Mouse (Mus musculus): ENCODE data around the gene Pigt. TPM values are rescaled to one million over a fixed set of nuclear protein-coding genes. Genes with fewer than 3 reads are reported as not detected.
A peak's percentile ranks its signal among the peaks of the same experiment; 100 is the strongest.

Pigt gene
- polyA plus RNA-seq, 1 experiment from 2014 or later = 66.8 TPM

- Histone ChIP-seq H3K4me2 (ENCODE audit: low read length) (no peak overlapping the region), H3K27ac (ENCODE audit: low read depth, low read length) (no peak overlapping the region), H3K9ac (ENCODE audit: low read length) (no peak overlapping the region), H3K27me3 (replicated peaks; ENCODE audit: control insufficient read depth, insufficient read depth, low read length) (no peaks in the 10 kb centered on the region), H3K4me1 (ENCODE audit: control insufficient read depth, insufficient read depth, low read length) (no peaks in the 10 kb centered on the region), H3K9me3 (replicated peaks; ENCODE audit: control insufficient read depth, low read length) (no peaks in the 10 kb centered on the region), H3K36me3 (ENCODE audit: control insufficient read depth, insufficient read depth, low read length) (peaks cover 50% of the 10 kb centered on the region), H3K4me3 (ENCODE audit: low read depth, low read length) (no peak overlapping the region)
- ATAC-seq = no peak
- peak; percentile 50 for DNase-seq (ENCODE audit: low spot score)
- 29% methylated on average over 10 of the region's 10 CpGs for WGBS
Measured at GRCm38 (mm10) chr2:164470254-164470653, 27.1 kb upstream of the Pigt start.

- Histone ChIP-seq H3K4me1 (ENCODE audit: control insufficient read depth, insufficient read depth, low read length) (no peaks in the 10 kb centered on the region), H3K4me2 (ENCODE audit: low read length) (no peak within 1 kb of the TSS), H3K27ac (ENCODE audit: low read depth, low read length) (no peak within 1 kb of the TSS), H3K4me3 (ENCODE audit: low read depth, low read length) (no peak within 1 kb of the TSS), H3K9ac (ENCODE audit: low read length) (no peak within 1 kb of the TSS), H3K9me3 (replicated peaks; ENCODE audit: control insufficient read depth, low read length) (no peaks in the 10 kb centered on the region), H3K36me3 (ENCODE audit: control insufficient read depth, insufficient read depth, low read length) (peaks cover 33% of the 10 kb centered on the region; the same call in 1 of the 2 replicates), H3K27me3 (replicated peaks; ENCODE audit: control insufficient read depth, insufficient read depth, low read length) (no peaks in the 10 kb centered on the region)
- DNase-seq (ENCODE audit: low spot score) (no peak), ATAC-seq (no peak)
- 88% methylated on average over 6 of the region's 6 CpGs for WGBS
Measured at GRCm38 (mm10) chr2:164473624-164474023, 23.7 kb upstream of the Pigt start, which contains the start of gene Trp53tg5. Gene Trp53tg5 (minus strand): TSS chr2:164473724.

DNA sequence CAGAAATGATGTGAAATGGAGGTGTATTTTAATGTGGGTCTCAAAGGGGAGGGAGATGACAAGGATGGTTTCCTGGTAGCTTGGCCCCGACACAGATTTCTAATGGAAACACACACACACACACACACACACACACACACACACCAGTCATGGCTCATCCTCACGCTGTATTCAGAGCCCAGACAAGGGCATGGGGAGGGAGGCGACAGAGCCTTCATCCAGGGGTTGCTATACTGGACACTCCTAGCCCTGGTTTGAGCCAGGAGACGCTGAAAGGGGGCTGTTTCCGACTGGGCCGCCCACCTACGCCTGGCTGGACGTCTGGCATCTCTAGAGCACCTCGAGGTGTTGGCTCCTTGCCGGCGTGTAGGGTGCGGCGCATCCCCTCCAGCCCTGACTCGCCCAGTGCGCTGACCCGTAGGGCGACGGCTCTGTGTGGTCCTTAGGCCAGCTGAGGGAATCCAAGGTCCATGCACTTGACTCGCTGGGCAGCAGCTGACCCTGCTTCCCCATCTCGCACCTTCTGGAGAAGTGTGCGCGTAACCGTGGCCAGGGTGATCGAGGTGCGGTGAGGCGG, 11.6 kb upstream of the Pigt start, which contains the start of gene Dbndd2:
Gene Dbndd2, plus strand, starts transcription at position 426 of the 577 bp plus-strand sequence.
- peak; percentile 4 for DNase-seq (ENCODE audit: low spot score)

GRCm38 (mm10) chr2:164486258-164487114, 10.8 kb upstream of the Pigt start:
- ATAC-seq (peak; percentile 63), DNase-seq (ENCODE audit: low spot score) (peak; percentile 52)
- Histone ChIP-seq H3K27me3 (replicated peaks; ENCODE audit: control insufficient read depth, insufficient read depth, low read length) (peaks cover 26% of the 10 kb centered on the region), H3K9ac (ENCODE audit: low read length) (peak overlapping the region; percentile 71), H3K27ac (ENCODE audit: low read depth, low read length) (no peak overlapping the region), H3K9me3 (replicated peaks; ENCODE audit: control insufficient read depth, low read length) (no peaks in the 10 kb centered on the region), H3K4me1 (ENCODE audit: control insufficient read depth, insufficient read depth, low read length) (peaks cover 8% of the 10 kb centered on the region), H3K4me3 (ENCODE audit: low read depth, low read length) (peak overlapping the region; percentile 65), H3K4me2 (ENCODE audit: low read length) (peak overlapping the region; percentile 99), H3K36me3 (ENCODE audit: control insufficient read depth, insufficient read depth, low read length) (peaks cover 8% of the 10 kb centered on the region)
- WGBS = under 1% methylated on average over 62 of the region's 90 CpGs

More for the DNA sequence above, 11.6 kb upstream of the Pigt start, which contains the start of gene Dbndd2:
- Histone ChIP-seq H3K27ac (ENCODE audit: low read depth, low read length) (no peak within 1 kb of the TSS), H3K9me3 (replicated peaks; ENCODE audit: control insufficient read depth, low read length) (no peaks in the 10 kb centered on the region), H3K4me2 (ENCODE audit: low read length) (peak within 1 kb of the TSS; percentile 99), H3K4me3 (ENCODE audit: low read depth, low read length) (peak within 1 kb of the TSS; percentile 65), H3K9ac (ENCODE audit: low read length) (peak within 1 kb of the TSS; percentile 71), H3K27me3 (replicated peaks; ENCODE audit: control insufficient read depth, insufficient read depth, low read length) (peaks cover 26% of the 10 kb centered on the region), H3K4me1 (ENCODE audit: control insufficient read depth, insufficient read depth, low read length) (peaks cover 8% of the 10 kb centered on the region), H3K36me3 (ENCODE audit: control insufficient read depth, insufficient read depth, low read length) (peaks cover 8% of the 10 kb centered on the region)
- WGBS = under 1% methylated on average over 26 of the region's 26 CpGs
- ATAC-seq = peak; percentile 66

DNA sequence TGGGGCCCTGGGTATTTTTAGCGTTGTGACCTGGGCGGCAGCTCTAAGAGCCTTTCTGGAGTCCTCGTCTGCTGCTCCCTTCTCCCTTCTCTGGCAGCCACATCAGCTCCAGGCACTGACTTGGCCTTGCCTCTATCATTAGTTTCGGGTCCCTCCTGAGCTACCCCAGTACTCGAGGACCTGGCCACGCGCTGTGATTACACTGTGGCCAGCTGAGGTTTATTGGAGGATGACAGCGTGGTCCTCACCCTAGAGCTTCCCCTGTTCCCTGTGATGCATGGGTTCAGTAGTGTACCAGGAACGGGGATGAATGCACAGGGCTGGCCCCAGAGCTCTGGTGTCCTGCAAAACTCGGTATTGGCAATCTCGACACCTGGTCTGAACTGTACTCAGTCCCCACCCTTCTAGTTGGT, 10.2 kb upstream of the Pigt start:
- Histone ChIP-seq H3K27ac (ENCODE audit: low read depth, low read length) (no peak overlapping the region), H3K9ac (ENCODE audit: low read length) (peak overlapping the region; percentile 71), H3K4me1 (ENCODE audit: control insufficient read depth, insufficient read depth, low read length) (peaks cover 8% of the 10 kb centered on the region), H3K27me3 (replicated peaks; ENCODE audit: control insufficient read depth, insufficient read depth, low read length) (peaks cover 26% of the 10 kb centered on the region), H3K36me3 (ENCODE audit: control insufficient read depth, insufficient read depth, low read length) (peaks cover 8% of the 10 kb centered on the region), H3K4me3 (ENCODE audit: low read depth, low read length) (peak overlapping the region; percentile 65), H3K4me2 (ENCODE audit: low read length) (peak overlapping the region; percentile 99), H3K9me3 (replicated peaks; ENCODE audit: control insufficient read depth, low read length) (no peaks in the 10 kb centered on the region)
- ATAC-seq = no peak
- WGBS = 12% methylated on average over 11 of the region's 11 CpGs
- DNase-seq (ENCODE audit: low spot score) = no peak

DNA sequence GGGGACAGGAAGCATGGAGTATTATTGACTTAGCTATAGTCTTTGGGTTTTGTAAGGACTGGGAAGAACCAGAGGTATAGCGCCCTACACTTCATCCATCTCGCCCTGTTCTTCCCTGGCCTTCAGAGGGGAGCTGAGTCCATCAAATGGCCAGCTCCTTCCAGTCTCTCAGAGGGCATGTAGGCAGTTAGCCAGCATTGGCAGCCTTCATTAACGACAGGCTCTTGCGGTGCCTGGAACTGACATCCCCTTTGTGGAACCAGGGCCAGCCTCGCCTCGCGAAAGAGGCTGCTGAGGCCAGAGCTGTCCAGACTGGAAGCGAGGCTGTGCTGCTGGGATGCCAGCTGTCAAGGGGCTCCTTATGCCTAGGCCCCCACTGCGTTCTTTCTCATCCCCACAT, 9.5 kb upstream of the Pigt start:
- ATAC-seq = no peak

GRCm38 (mm10) chr2:164494126-164494525, 3.2 kb upstream of the Pigt start:
- 53% methylated on average over 2 of the region's 2 CpGs for WGBS
- ATAC-seq = no peak
- Histone ChIP-seq H3K4me3 (ENCODE audit: low read depth, low read length) (no peak overlapping the region), H3K9ac (ENCODE audit: low read length) (no peak overlapping the region), H3K4me1 (ENCODE audit: control insufficient read depth, insufficient read depth, low read length) (peaks cover 13% of the 10 kb centered on the region), H3K9me3 (replicated peaks; ENCODE audit: control insufficient read depth, low read length) (no peaks in the 10 kb centered on the region), H3K27ac (ENCODE audit: low read depth, low read length) (no peak overlapping the region), H3K36me3 (ENCODE audit: control insufficient read depth, insufficient read depth, low read length) (peaks cover 8% of the 10 kb centered on the region), H3K4me2 (ENCODE audit: low read length) (no peak overlapping the region), H3K27me3 (replicated peaks; ENCODE audit: control insufficient read depth, insufficient read depth, low read length) (no peaks in the 10 kb centered on the region)
- no peak for DNase-seq (ENCODE audit: low spot score)

More for the DNA sequence above, 9.5 kb upstream of the Pigt start:
- DNase-seq (ENCODE audit: low spot score) = no peak
- Histone ChIP-seq H3K27me3 (replicated peaks; ENCODE audit: control insufficient read depth, insufficient read depth, low read length) (peaks cover 26% of the 10 kb centered on the region), H3K27ac (ENCODE audit: low read depth, low read length) (no peak overlapping the region), H3K4me1 (ENCODE audit: control insufficient read depth, insufficient read depth, low read length) (peaks cover 8% of the 10 kb centered on the region), H3K9me3 (replicated peaks; ENCODE audit: control insufficient read depth, low read length) (no peaks in the 10 kb centered on the region), H3K9ac (ENCODE audit: low read length) (no peak overlapping the region), H3K4me2 (ENCODE audit: low read length) (no peak overlapping the region), H3K4me3 (ENCODE audit: low read depth, low read length) (no peak overlapping the region), H3K36me3 (ENCODE audit: control insufficient read depth, insufficient read depth, low read length) (peaks cover 8% of the 10 kb centered on the region)
- 55% methylated on average over 9 of the region's 9 CpGs for whole genome bisulfite sequencing

DNA sequence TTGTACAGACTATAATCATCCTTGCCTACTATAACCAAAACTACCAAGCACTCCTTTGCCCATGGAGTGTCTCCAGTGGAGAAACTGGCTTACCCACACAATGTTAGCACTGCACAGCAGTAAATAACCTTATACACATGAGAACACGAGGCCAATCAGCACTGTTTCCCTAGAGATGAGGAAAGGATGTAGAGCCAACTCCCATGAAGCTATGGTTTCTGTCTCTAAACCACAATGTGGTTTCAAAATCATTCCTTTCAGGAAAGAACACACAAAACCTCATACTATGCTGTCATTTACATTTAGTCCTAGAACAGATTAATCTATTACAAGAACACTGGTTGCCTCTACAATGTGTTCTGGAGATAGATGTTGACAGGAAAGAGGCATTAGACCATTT, 989 bp upstream of the Pigt start:
- H3K4me1 ChIP-seq (ENCODE audit: control insufficient read depth, insufficient read depth, low read length) = peaks cover 13% of the 10 kb centered on the region
- 0 out of 2 replicates have a peak overlapping the region, but pooled peaks have one; percentile 84 for H3K4me3 ChIP-seq (ENCODE audit: low read depth, low read length)
- H3K27me3 ChIP-seq (replicated peaks; ENCODE audit: control insufficient read depth, insufficient read depth, low read length) = no peaks in the 10 kb centered on the region
- WGBS = 55% methylated on average over 1 of the region's 1 CpGs
- H3K9me3 ChIP-seq (replicated peaks; ENCODE audit: control insufficient read depth, low read length) = no peaks in the 10 kb centered on the region
- no peak for ATAC-seq
- no peak overlapping the region for H3K9ac ChIP-seq (ENCODE audit: low read length)
- H3K36me3 ChIP-seq (ENCODE audit: control insufficient read depth, insufficient read depth, low read length) = peaks cover 16% of the 10 kb centered on the region
- peak overlapping the region; percentile 95 for H3K4me2 ChIP-seq (ENCODE audit: low read length)
- no peak for DNase-seq (ENCODE audit: low spot score)
- H3K27ac ChIP-seq (ENCODE audit: low read depth, low read length) = no peak overlapping the region

Data from forebrain, embryonic 14.5 days (tissue).